Mouse (Mus musculus) stomach, embryonic 16.5 days (tissue): Measurements from ENCODE around the gene Tmbim4. TPM values are rescaled to one million over a fixed set of nuclear protein-coding genes. Genes with fewer than 3 reads are reported as not detected.

ENCODE experiments used
- ATAC-seq: fragments of 200-750 bp; cut with Nextera tagmentation; 2 replicates; pipeline ENCODE4 v1.8.0; 2017; ENCODE audit warnings: moderate number of reproducible peaks, moderate TSS enrichment; ENCODE audit not compliant: insufficient read depth, low FRiP score
- H3K27ac ChIP-seq: fragments of 300-500 bp; sonication (generic); 2 replicates; pipeline ENCODE4 v1.5.1; 2014; ENCODE audit warnings: low read length
- H3K27me3 ChIP-seq: fragments of 300-500 bp; sonication (generic); 2 replicates; pipeline ENCODE4 v1.6.1; 2014; ENCODE audit warnings: low read length, control low read depth, mixed read lengths; ENCODE audit not compliant: control insufficient read depth, insufficient read depth
- H3K36me3 ChIP-seq: fragments of 300-500 bp; sonication (generic); 2 replicates; pipeline ENCODE4 v1.6.1; 2014; ENCODE audit warnings: low read length; ENCODE audit not compliant: control insufficient read depth, insufficient read depth
- H3K4me1 ChIP-seq: fragments of 300-500 bp; sonication (generic); 2 replicates; pipeline ENCODE4 v1.6.1; 2014; ENCODE audit warnings: low read length, control low read depth, mixed read lengths; ENCODE audit not compliant: control insufficient read depth, insufficient read depth
- H3K4me2 ChIP-seq: fragments of 300-500 bp; sonication (generic); 2 replicates; pipeline ENCODE4 v1.6.1; 2014; ENCODE audit warnings: low read depth, low read length, mixed read lengths
- H3K4me3 ChIP-seq: fragments of 300-500 bp; sonication (generic); replicated peaks from 2 replicates; pipeline ENCODE4 v1.5.1; 2014; ENCODE audit warnings: mild to moderate bottlenecking, low read length
- H3K9ac ChIP-seq: fragments of 300-500 bp; sonication (generic); 2 replicates; pipeline ENCODE4 v1.6.1; 2014; ENCODE audit warnings: low read length
- H3K9me3 ChIP-seq: fragments of 300-500 bp; sonication (generic); replicated peaks from 2 replicates; pipeline ENCODE4 v1.6.1; 2016; ENCODE audit warnings: low read length, control low read depth; ENCODE audit not compliant: control insufficient read depth
- WGBS: fragments of 180-500 bp; shearing (Covaris S2); extraction: QIAGEN DNeasy Blood & Tissue Kit; methylation state at CpG from one replicate; pipeline ENCODE4 v1.1.7; 2014; 5-methylcytosine and 5-hydroxymethylcytosine counted together
- polyA plus RNA-seq: library from polyadenylated mRNA; unstranded; fragments of >200 nt; fragmentation: Nextera tagmentation; extraction: Ambion mirVana; gene quantifications from 2 replicates; pipeline ENCODE4 v1.2.1, GENCODE M21; 2015

Gene Tmbim4
- polyA plus RNA-seq, 1 experiment from 2014 or later: 126 TPM

- no peaks in the 10 kb centered on the region for H3K4me1 ChIP-seq
- no peaks in the 10 kb centered on the region for H3K9me3 ChIP-seq
- no peak overlapping the region for H3K4me2 ChIP-seq
- H3K9ac ChIP-seq: no peak overlapping the region
- no peaks in the 10 kb centered on the region for H3K27me3 ChIP-seq
- no peaks in the 10 kb centered on the region for H3K36me3 ChIP-seq
- ATAC-seq: peak; percentile 56; the same call in 1 of the 2 replicates
- H3K4me3 ChIP-seq: no peak overlapping the region
- WGBS: 71% methylated on average over 1 of the region's 1 CpGs
- no peak overlapping the region for H3K27ac ChIP-seq
Measured at GRCm38 (mm10) chr10:120168070-120168469, 33.3 kb upstream of the Tmbim4 start.

DNA sequence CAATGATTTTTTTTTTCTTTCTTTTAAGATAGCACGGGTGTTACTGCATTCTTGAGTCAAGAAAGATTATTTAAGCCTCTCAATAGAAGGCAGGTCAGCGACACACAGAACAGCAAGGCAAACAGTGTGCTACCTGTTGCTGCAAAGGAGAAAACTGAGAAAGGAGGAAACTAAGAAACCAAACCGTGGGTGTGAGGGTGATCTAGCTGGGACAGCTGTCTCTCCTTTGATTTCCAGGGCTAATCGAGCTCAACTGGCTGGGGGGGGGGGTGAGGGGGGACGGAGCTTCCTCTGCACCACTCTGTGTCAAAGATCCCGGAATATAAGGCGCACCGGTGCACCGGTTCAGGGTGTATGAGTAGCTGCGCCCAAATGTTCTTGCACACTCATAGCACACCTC, 32.3 kb upstream of the Tmbim4 start:
- Histone ChIP-seq H3K9me3 (no peaks in the 10 kb centered on the region), H3K27me3 (no peaks in the 10 kb centered on the region), H3K4me2 (no peak overlapping the region), H3K9ac (peak overlapping the region; percentile 26; the same call in 1 of the 2 replicates), H3K4me3 (no peak overlapping the region), H3K36me3 (no peaks in the 10 kb centered on the region), H3K27ac (no peak overlapping the region; the same call in 1 of the 2 replicates), H3K4me1 (no peaks in the 10 kb centered on the region)
- WGBS: 43% methylated on average over 10 of the region's 10 CpGs
- no peak for ATAC-seq

DNA sequence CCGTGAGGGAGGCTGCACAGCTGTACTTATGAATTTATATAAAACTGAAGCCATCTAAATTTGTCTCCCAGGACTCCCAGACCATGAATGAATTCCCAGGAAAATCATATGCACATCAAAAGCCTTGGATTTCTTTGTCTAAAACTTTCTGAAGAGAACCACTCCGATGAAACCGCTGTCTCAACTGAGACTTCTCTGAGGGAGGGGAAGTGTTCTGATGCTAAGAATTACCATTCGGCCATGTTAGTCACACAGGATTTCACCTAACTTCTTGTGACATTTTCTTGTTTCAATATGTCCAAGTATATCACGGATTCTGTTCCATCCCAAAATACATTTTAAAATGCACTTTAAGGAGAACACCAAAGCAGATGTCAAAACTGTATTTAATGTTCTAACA, 31.5 kb upstream of the Tmbim4 start:
- Histone ChIP-seq H3K4me1 (no peaks in the 10 kb centered on the region), H3K36me3 (no peaks in the 10 kb centered on the region), H3K27me3 (no peaks in the 10 kb centered on the region), H3K9ac (no peak overlapping the region), H3K27ac (no peak overlapping the region), H3K9me3 (no peaks in the 10 kb centered on the region), H3K4me3 (no peak overlapping the region), H3K4me2 (no peak overlapping the region)
- no peak for ATAC-seq
- WGBS: 72% methylated on average over 5 of the region's 5 CpGs

- 75% methylated on average over 4 of the region's 4 CpGs for WGBS
- Histone ChIP-seq H3K36me3 (no peaks in the 10 kb centered on the region), H3K4me2 (no peak overlapping the region), H3K27ac (no peak overlapping the region), H3K9me3 (no peaks in the 10 kb centered on the region), H3K9ac (no peak overlapping the region), H3K27me3 (no peaks in the 10 kb centered on the region), H3K4me3 (no peak overlapping the region), H3K4me1 (no peaks in the 10 kb centered on the region)
- no peak for ATAC-seq
Measured at GRCm38 (mm10) chr10:120170277-120170676, 31.1 kb upstream of the Tmbim4 start.

DNA sequence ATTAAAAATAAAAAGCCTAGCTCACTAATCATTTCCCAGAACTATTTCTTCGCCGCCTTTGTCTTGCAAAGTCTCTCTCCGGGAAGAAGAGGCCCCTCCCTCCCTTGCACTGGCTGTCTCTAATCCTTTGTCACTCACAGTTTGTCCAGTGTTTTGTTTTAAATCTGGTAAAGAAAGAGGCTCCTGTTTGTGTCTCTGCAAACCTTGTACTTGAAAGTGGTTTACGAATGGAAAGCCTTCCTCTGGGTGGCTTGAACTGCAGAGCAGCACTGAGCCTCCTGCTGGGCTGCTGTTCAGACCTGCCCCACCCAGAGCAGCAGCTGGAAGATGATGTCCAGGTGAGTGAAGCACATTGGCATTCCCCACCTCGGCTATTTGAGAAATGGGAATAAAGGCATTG, 30.1 kb upstream of the Tmbim4 start:
- no peaks in the 10 kb centered on the region for H3K9me3 ChIP-seq
- no peak for ATAC-seq
- no peak overlapping the region for H3K4me2 ChIP-seq
- no peak overlapping the region for H3K9ac ChIP-seq
- 47% methylated on average over 5 of the region's 5 CpGs for WGBS
- H3K36me3 ChIP-seq: no peaks in the 10 kb centered on the region
- H3K4me3 ChIP-seq: no peak overlapping the region
- H3K4me1 ChIP-seq: no peaks in the 10 kb centered on the region
- no peak overlapping the region for H3K27ac ChIP-seq
- H3K27me3 ChIP-seq: no peaks in the 10 kb centered on the region

GRCm38 (mm10) chr10:120174192-120174705, 27.1 kb upstream of the Tmbim4 start:
- no peaks in the 10 kb centered on the region for H3K4me1 ChIP-seq
- H3K27ac ChIP-seq: no peak overlapping the region
- no peaks in the 10 kb centered on the region for H3K36me3 ChIP-seq
- H3K4me2 ChIP-seq: no peak overlapping the region
- H3K4me3 ChIP-seq: no peak overlapping the region
- no peak overlapping the region for H3K9ac ChIP-seq
- H3K27me3 ChIP-seq: no peaks in the 10 kb centered on the region
- no peak for ATAC-seq
- no peaks in the 10 kb centered on the region for H3K9me3 ChIP-seq
- WGBS: 87% methylated on average over 15 of the region's 15 CpGs

- Histone ChIP-seq H3K27me3 (no peaks in the 10 kb centered on the region), H3K4me1 (no peaks in the 10 kb centered on the region), H3K4me3 (no peak overlapping the region), H3K9me3 (no peaks in the 10 kb centered on the region), H3K9ac (no peak overlapping the region), H3K36me3 (no peaks in the 10 kb centered on the region), H3K27ac (no peak overlapping the region), H3K4me2 (no peak overlapping the region)
- WGBS: 89% methylated on average over 1 of the region's 1 CpGs
- ATAC-seq: no peak
Measured at GRCm38 (mm10) chr10:120182887-120183286, 18.5 kb upstream of the Tmbim4 start.

GRCm38 (mm10) chr10:120183342-120183741, 18.0 kb upstream of the Tmbim4 start:
- H3K36me3 ChIP-seq: no peaks in the 10 kb centered on the region
- H3K27ac ChIP-seq: no peak overlapping the region
- no peak overlapping the region for H3K4me2 ChIP-seq
- ATAC-seq: no peak
- H3K4me1 ChIP-seq: no peaks in the 10 kb centered on the region
- 68% methylated on average over 2 of the region's 2 CpGs for WGBS
- no peaks in the 10 kb centered on the region for H3K27me3 ChIP-seq
- no peak overlapping the region for H3K9ac ChIP-seq
- H3K9me3 ChIP-seq: no peaks in the 10 kb centered on the region
- no peak overlapping the region for H3K4me3 ChIP-seq

- H3K4me1 ChIP-seq: no peaks in the 10 kb centered on the region
- H3K4me3 ChIP-seq: no peak overlapping the region
- H3K36me3 ChIP-seq: no peaks in the 10 kb centered on the region
- no peak overlapping the region for H3K9ac ChIP-seq
- 47% methylated on average over 2 of the region's 2 CpGs for WGBS
- H3K9me3 ChIP-seq: no peaks in the 10 kb centered on the region
- no peak overlapping the region for H3K27ac ChIP-seq
- ATAC-seq: no peak
- no peak overlapping the region for H3K4me2 ChIP-seq
- no peaks in the 10 kb centered on the region for H3K27me3 ChIP-seq
Measured at GRCm38 (mm10) chr10:120188513-120188912, 12.9 kb upstream of the Tmbim4 start.

DNA sequence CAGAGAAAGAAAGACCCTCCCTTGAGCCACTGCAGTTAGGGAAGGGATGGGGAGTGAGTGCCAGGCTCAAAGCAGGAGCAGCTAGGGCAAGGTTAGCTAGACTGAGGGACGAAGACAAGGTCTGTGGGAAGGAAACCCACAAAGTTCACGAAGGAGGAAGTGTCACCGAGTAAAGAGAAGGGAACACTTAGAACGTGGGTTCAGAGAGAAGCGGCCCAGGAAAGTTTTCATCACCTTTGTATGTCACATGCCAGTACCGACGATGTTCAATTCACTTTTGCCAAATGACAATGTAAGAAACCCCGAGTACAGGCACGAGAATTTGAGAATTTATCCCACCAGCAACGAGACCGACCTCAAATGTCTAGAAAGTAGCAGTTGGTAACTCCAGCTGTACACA, 12.1 kb upstream of the Tmbim4 start:
- no peak overlapping the region for H3K4me2 ChIP-seq

More for the DNA sequence above, 12.1 kb upstream of the Tmbim4 start:
- no peak for ATAC-seq
- Histone ChIP-seq H3K4me1 (no peaks in the 10 kb centered on the region), H3K9me3 (no peaks in the 10 kb centered on the region), H3K4me3 (no peak overlapping the region), H3K36me3 (no peaks in the 10 kb centered on the region), H3K27me3 (no peaks in the 10 kb centered on the region), H3K9ac (no peak overlapping the region), H3K27ac (no peak overlapping the region)
- WGBS: 68% methylated on average over 11 of the region's 11 CpGs
